Mouse (Mus musculus): Measurements from ENCODE around the gene Dnase1. TPM values are rescaled to one million over a fixed set of nuclear protein-coding genes. Genes with fewer than 3 reads are reported as not detected.

The Dnase1 gene
- total and polyA plus RNA-seq, 2 experiments from 2014 or later, result 2.0 TPM; not detected in 1

DNA sequence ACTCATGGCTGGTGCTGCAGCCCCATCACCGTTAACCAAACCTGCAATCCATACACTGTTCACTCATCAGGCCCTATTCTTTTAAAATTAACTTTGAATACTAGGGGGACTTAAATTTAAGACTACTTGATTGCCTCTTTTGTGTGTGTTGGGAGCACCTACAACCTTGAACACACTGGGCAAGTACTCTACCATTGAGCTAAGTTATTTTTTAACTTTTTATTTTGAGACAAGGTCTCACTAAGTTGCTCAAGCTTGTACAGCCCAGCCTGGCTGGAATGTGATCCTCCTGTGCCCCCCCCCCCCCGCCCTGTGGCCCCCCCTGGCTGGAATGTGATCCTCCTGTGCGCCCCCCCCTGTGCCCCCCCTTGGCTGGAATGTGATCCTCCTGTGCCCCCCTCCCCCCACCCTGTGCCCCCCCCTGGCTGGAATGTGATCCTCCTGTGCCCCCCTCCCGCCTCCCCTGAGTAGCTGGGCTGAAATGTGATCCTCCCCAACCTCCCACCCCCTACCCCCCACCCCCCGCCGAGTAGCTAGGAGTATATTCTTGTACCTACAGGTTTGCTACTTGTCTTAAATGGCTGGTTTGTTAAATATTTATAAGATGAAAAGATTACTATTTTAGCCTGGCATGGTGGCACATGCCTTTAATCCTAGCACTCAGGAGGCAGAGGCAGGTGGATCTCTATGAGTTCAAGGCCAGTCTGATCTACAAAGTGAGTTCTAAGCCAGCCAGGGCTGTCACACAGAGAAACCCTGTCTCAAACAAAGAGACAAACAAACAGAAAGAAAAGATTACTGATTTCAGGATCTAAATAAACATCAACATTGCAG lies 5.1 kb upstream of the Dnase1 start:
- Histone ChIP-seq H3K9ac (replicated peaks; ENCODE audit: low read length, poor library complexity, severe bottlenecking) (no peak overlapping the region), H3K27ac (ENCODE audit: low read depth, low read length) (no peak overlapping the region), H3K4me1 (ENCODE audit: insufficient read depth, low read length) (no peaks in the 10 kb centered on the region), H3K36me3 (ENCODE audit: insufficient read depth, low read length) (no peaks in the 10 kb centered on the region), H3K4me2 (ENCODE audit: low read depth, low read length, poor library complexity, severe bottlenecking) (no peak overlapping the region), H3K27me3 (ENCODE audit: insufficient read depth, low read length) (no peaks in the 10 kb centered on the region), H3K9me3 (ENCODE audit: low read length) (no peaks in the 10 kb centered on the region), H3K4me3 (ENCODE audit: low read depth, low read length) (no peak overlapping the region)
- 76% methylated on average over 4 of the region's 6 CpGs for WGBS
- ATAC-seq (ENCODE audit: low FRiP score) (no peak), DNase-seq (ENCODE audit: low spot score) (no peak)
- TF ChIP-seq CTCF (IDR thresholded peaks at IDR 0.05), result no peak

- no peak overlapping the region for H3K9ac ChIP-seq (replicated peaks; ENCODE audit: low read length, poor library complexity, severe bottlenecking)
Measured at GRCm38 (mm10) chr16:4032341-4032748, 4.4 kb upstream of the Dnase1 start.

GRCm38 (mm10) chr16:4033971-4034370 lies 2.8 kb upstream of the Dnase1 start:
- H3K27ac ChIP-seq (ENCODE audit: low read depth, low read length), result no peak overlapping the region
- 23% methylated on average over 5 of the region's 5 CpGs for WGBS
- no peaks in the 10 kb centered on the region for H3K9me3 ChIP-seq (ENCODE audit: low read length)
- no peak overlapping the region for H3K9ac ChIP-seq (replicated peaks; ENCODE audit: low read length, poor library complexity, severe bottlenecking)
- no peak for TF ChIP-seq CTCF (IDR thresholded peaks at IDR 0.05)
- no peaks in the 10 kb centered on the region for H3K27me3 ChIP-seq (ENCODE audit: insufficient read depth, low read length)
- peaks cover 17% of the 10 kb centered on the region for H3K36me3 ChIP-seq (ENCODE audit: insufficient read depth, low read length)
- no peak overlapping the region for H3K4me3 ChIP-seq (ENCODE audit: low read depth, low read length)
- DNase-seq (ENCODE audit: low spot score) (no peak), ATAC-seq (ENCODE audit: low FRiP score) (no peak)
- H3K4me1 ChIP-seq (ENCODE audit: insufficient read depth, low read length), result no peaks in the 10 kb centered on the region
- no peak overlapping the region for H3K4me2 ChIP-seq (ENCODE audit: low read depth, low read length, poor library complexity, severe bottlenecking)

More at GRCm38 (mm10) chr16:4032341-4032748, 4.4 kb upstream of the Dnase1 start:
- Histone ChIP-seq H3K4me2 (ENCODE audit: low read depth, low read length, poor library complexity, severe bottlenecking) (no peak overlapping the region), H3K4me1 (ENCODE audit: insufficient read depth, low read length) (no peaks in the 10 kb centered on the region), H3K27me3 (ENCODE audit: insufficient read depth, low read length) (no peaks in the 10 kb centered on the region), H3K4me3 (ENCODE audit: low read depth, low read length) (no peak overlapping the region), H3K9me3 (ENCODE audit: low read length) (no peaks in the 10 kb centered on the region), H3K27ac (ENCODE audit: low read depth, low read length) (no peak overlapping the region), H3K36me3 (ENCODE audit: insufficient read depth, low read length) (peaks cover 3% of the 10 kb centered on the region)
- WGBS, result 93% methylated on average over 6 of the region's 6 CpGs
- DNase-seq (ENCODE audit: low spot score) (no peak), ATAC-seq (ENCODE audit: low FRiP score) (no peak)
- TF ChIP-seq CTCF (IDR thresholded peaks at IDR 0.05), result no peak

DNA sequence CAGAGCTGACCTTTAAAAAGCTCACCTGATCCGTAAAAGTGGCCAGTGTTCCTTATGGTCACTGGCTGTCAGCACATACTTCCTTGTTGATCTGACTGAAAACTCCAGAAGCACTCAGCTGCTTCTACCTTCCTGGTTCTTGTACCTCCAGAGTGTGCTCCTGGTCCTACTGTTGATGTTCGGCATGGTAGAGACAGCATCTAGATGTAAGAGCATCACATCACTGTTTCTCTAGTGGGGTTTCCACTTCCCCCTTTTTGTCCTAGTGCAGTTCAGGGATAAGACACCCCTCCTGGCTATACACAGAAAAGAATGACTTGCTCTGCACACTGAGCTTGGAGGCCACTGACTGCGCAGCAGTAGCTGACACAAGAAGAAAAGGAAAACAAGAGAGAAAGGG lies 2.3 kb upstream of the Dnase1 start:
- H3K9me3 ChIP-seq (ENCODE audit: low read length), result no peaks in the 10 kb centered on the region
- WGBS, result 61% methylated on average over 3 of the region's 3 CpGs
- H3K4me3 ChIP-seq (ENCODE audit: low read depth, low read length), result no peak overlapping the region
- H3K36me3 ChIP-seq (ENCODE audit: insufficient read depth, low read length), result peaks cover 22% of the 10 kb centered on the region
- TF ChIP-seq CTCF (IDR thresholded peaks at IDR 0.05), result no peak
- H3K27me3 ChIP-seq (ENCODE audit: insufficient read depth, low read length), result no peaks in the 10 kb centered on the region
- ATAC-seq (ENCODE audit: low FRiP score) (no peak), DNase-seq (ENCODE audit: low spot score) (no peak)
- no peak overlapping the region for H3K4me2 ChIP-seq (ENCODE audit: low read depth, low read length, poor library complexity, severe bottlenecking)
- no peak overlapping the region for H3K9ac ChIP-seq (replicated peaks; ENCODE audit: low read length, poor library complexity, severe bottlenecking)
- no peaks in the 10 kb centered on the region for H3K4me1 ChIP-seq (ENCODE audit: insufficient read depth, low read length)
- H3K27ac ChIP-seq (ENCODE audit: low read depth, low read length), result no peak overlapping the region

GRCm38 (mm10) chr16:4035575-4035974 lies 1.2 kb upstream of the Dnase1 start:
- no peak overlapping the region for H3K9ac ChIP-seq (replicated peaks; ENCODE audit: low read length, poor library complexity, severe bottlenecking)
- ATAC-seq (ENCODE audit: low FRiP score) (no peak), DNase-seq (ENCODE audit: low spot score) (no peak)
- no peak overlapping the region for H3K4me3 ChIP-seq (ENCODE audit: low read depth, low read length)
- H3K4me1 ChIP-seq (ENCODE audit: insufficient read depth, low read length), result no peaks in the 10 kb centered on the region
- WGBS, result 80% methylated on average over 2 of the region's 2 CpGs
- no peak for TF ChIP-seq CTCF (IDR thresholded peaks at IDR 0.05)
- no peaks in the 10 kb centered on the region for H3K9me3 ChIP-seq (ENCODE audit: low read length)
- no peak overlapping the region for H3K4me2 ChIP-seq (ENCODE audit: low read depth, low read length, poor library complexity, severe bottlenecking)
- H3K27ac ChIP-seq (ENCODE audit: low read depth, low read length), result no peak overlapping the region
- H3K36me3 ChIP-seq (ENCODE audit: insufficient read depth, low read length), result peaks cover 29% of the 10 kb centered on the region
- no peaks in the 10 kb centered on the region for H3K27me3 ChIP-seq (ENCODE audit: insufficient read depth, low read length)

DNA sequence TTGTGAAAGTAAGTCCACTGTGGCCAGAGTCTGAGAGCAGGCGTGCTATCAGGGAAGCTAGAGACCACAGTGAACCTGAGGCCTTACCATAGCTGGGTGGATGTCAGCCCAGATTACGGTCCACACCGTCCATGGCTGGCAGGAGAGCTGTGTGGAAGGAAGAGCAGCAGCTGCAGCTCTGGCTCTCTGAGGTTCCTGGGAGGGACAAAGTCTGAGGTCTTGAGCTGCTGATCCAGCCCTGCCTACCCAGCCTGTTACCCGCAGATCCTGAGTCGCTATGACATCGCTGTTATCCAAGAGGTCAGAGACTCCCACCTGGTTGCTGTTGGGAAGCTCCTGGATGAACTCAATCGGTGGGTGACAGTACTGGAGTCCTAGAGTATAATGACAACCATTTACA lies 948 bp downstream of the Dnase1 start:
- DNase-seq (ENCODE audit: low spot score), result no peak
- Histone ChIP-seq H3K9me3 (ENCODE audit: low read length) (no peaks in the 10 kb centered on the region), H3K9ac (replicated peaks; ENCODE audit: low read length, poor library complexity, severe bottlenecking) (no peak overlapping the region), H3K27me3 (ENCODE audit: insufficient read depth, low read length) (no peaks in the 10 kb centered on the region), H3K27ac (ENCODE audit: low read depth, low read length) (no peak overlapping the region), H3K4me2 (ENCODE audit: low read depth, low read length, poor library complexity, severe bottlenecking) (no peak overlapping the region), H3K36me3 (ENCODE audit: insufficient read depth, low read length) (peaks cover 29% of the 10 kb centered on the region), H3K4me1 (ENCODE audit: insufficient read depth, low read length) (no peaks in the 10 kb centered on the region), H3K4me3 (ENCODE audit: low read depth, low read length) (no peak overlapping the region)
- TF ChIP-seq CTCF (IDR thresholded peaks at IDR 0.05), result no peak
- WGBS, result 94% methylated on average over 7 of the region's 7 CpGs
- no peak for ATAC-seq (ENCODE audit: low FRiP score)

All from midbrain, postnatal 0 days (tissue).